Mouse (Mus musculus) skeletal muscle tissue, adult 2 months (tissue): ENCODE measurements around the gene Car4.

Experiments used
- DNase-seq: peaks from one replicate; pipeline ENCODE4 v3.0.0-alpha.2; 2012; ENCODE audit warnings: low read depth, low spot score

Car4 gene

DNA sequence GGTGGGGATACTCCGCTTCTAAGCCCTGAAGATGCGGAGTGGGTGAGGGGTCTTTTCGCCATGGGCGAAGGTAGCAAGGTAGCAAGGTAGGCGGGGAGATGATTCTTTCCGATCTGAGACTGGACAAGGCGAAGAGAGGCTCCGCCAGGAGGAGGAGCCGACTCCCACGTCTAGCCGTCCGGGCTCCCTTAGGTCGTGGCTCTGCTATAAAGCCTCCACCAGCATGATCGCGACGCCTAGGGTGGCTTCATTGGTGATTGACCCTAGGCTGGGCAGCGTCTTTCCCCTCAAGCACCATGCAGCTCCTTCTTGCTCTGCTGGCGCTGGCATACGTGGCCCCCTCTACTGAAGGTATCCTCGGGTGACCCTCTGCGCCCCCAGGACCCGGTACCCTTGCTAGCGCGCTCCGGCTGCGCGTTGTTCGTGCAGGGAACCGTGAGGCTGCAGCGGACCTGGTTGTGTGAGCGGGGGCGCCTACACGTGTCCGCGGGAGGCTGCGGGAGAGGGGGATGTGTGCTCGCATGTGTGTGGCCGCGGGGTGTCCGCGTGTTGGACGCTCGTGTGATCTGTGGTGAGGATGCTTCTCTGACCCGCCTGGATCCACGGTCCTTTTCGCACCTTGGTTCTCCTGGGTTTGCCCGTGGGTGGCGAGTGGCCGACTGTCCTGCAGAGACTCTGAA lies at the start of gene Car4:
TSS of gene Car4 (plus strand) at position 196 of the 680 bp plus-strand sequence.
- no peak for DNase-seq

- DNase-seq: no peak
Observed at GRCm38 (mm10) chr11:84908480-84908879, 49.1 kb upstream of the Car4 start.

DNA sequence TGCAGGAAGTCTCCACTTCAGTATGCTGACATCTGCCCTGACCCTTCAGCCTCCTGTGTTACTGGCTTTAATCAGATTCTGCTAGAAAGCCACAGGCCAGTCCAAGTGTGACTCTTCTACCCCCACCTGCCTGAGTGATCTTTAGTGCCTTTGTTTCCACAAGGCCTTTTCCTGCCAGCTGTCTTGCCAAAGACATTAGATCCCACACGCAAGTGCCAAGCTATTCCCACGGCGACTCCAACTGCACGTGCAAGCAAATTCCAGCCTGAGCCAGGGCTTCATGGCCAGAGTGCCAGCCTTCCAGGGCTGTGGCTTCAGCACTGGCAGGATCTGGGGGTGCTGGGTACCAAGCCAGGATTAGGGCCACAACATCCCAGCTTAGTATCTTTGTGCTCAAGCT lies 47.2 kb upstream of the Car4 start:
- DNase-seq: no peak

DNA sequence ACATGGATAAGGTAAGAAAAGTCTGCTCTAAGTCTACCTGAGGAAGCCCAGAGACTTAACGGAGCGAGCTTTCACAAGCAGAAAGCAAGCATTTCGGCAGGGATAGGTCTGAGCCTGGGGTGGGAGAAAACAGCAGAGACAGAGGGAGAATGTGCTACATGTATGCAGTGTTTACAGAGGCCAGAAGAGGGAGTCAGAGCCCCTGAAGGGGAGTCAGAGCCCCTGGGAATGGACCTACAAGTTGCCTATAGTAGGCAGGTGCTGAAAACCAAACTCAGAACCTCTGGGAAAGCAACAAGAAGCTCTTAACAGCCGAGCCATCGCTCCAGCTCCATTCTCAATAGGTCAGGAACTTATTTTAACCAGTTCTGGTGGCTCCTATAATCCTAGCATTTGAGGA lies 42.9 kb upstream of the Car4 start:
- no peak for DNase-seq

DNA sequence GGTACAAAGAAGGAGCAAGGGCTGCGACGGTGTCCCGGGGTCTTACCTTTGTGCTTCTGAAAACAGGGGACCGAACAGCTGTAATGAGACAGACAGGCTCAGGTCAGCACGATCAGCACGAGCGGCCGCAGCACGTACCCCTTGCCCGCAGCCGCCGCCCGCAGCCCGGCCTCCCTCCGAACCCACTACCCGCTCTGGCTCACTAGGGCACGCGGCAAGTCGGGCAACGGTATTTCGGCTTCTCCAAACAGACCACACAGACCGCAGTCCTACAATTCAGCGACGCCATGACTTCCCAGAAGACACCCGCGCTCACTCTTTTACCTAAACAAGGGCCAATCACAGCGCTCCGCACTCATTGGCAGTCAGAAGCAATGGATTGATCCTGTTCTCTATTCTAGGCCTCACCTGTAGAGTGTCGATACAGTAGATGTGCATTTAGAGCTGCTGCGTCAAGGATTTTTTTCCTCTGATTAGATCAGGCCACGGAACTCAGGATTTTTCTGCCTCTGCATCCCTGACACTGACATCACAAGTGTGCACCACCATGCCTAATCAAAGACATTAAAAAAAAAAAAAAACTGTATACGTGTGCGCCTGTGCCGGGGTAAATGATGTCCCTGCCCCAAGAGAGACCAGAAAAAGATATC lies 41.4 kb upstream of the Car4 start, which contains the start of gene Znhit3:
TSS of gene Znhit3 (minus strand) at position 314 of the 650 bp plus-strand sequence.
- peak; percentile 83 for DNase-seq

GRCm38 (mm10) chr11:84916703-84917300 lies 40.8 kb upstream of the Car4 start:
- DNase-seq: no peak

DNA sequence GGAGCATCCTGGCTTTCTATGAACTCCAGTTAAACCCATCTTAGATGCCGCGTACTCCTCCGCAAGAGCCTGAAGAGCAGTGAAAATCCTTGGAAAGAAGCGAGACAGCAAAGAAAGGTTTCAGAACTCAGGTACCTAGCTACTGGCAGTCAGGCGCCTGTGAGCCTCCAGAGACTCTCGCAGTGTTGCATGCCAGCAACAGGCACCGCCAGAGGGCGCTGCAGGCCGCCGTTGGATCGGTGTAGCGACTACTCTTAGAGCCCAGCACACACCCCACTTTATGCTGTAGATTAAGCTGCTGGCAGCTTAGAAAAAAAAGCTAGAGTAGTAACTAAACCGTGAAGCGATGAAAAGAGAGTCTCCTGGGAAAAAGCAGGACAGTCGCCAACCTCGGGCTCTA lies 39.2 kb upstream of the Car4 start:
- peak; percentile 65 for DNase-seq

- no peak for DNase-seq
Observed at GRCm38 (mm10) chr11:84919276-84919675, 38.3 kb upstream of the Car4 start.

- no peak for DNase-seq
Observed at GRCm38 (mm10) chr11:84919951-84920350, 37.6 kb upstream of the Car4 start.

DNA sequence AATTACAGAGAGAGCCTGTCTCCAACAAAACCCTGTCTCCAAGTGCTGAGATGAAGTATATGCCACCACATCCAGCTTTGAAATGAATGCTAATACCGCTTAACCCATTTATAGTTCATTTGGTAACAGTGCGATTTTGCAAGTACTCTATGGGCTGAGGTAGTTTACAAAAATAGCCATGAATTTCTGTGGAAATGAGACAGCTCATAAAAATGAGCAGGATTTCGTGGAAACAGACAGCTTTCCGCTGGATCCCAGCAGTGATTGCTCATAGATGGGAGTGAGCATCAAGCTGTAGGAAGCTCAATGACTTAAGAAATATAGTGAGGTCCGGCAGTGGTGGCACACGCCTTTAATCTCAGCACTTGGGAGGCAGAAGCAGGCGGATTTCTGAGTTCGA lies 36.6 kb upstream of the Car4 start:
- no peak for DNase-seq

DNA sequence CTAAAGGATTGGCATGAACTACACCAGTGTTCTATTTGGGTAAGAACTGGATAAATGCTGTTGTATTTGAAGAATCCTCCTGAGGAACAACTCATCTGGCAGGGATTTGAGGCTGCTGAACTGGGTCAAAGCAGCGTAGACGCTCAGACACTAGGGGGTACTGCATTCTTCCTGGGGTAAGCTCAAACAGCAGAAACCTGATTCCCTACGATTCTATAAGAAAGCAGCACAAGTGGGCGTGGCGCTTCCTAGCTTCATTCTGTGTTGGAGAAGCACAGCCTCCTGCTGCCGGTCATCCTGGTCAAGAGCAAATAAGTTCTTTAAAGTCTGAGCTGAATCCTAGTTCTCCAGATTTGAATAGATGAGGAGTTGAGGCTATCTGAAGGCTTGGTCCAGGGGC lies 25.3 kb upstream of the Car4 start:
- no peak for DNase-seq

DNA sequence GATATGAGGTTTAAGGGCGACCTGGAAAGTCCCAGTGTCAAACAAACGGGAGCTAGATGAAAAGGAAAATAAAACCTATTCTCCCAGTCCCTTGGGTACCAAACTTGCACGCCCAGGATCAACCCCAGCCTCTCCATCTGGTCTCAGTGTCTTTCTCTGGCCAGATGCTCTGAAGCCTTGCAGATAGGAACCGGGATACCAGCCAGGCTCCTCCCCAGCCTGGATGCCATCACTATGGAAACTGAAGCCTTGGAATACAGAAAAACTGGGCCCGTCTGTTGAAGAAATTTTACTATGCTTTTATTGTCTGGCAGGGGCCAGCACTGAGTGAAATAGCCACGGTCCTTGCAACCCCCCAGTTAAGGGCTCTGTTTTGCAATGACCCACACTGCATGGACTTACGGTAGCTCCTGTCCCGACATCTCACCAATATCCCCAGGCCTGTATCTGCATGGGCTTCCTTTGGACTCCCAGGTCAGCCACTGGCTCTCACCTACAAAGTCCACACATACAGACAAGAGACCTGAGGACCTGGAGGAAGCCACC lies 18.0 kb upstream of the Car4 start:
- no peak for DNase-seq

DNA sequence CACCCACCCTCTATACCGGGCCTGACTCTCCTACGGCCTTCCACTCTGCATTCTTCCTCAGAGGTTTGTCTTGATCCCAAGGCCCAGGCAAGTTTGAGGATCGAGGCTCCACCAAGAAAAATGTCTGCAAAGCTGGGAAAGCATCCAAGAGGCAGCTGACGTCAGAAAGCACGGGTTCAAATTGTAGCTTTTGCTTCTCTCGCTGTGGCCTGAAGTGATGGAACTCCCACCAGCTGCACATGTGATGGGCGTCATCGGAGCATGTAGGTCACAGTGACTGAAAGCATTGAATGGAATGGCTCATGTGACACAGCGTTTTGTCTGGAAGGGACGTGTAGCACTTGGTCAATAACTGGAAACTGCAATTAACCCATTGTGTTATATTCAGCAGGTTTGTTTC lies 17.4 kb upstream of the Car4 start:
- no peak for DNase-seq

DNA sequence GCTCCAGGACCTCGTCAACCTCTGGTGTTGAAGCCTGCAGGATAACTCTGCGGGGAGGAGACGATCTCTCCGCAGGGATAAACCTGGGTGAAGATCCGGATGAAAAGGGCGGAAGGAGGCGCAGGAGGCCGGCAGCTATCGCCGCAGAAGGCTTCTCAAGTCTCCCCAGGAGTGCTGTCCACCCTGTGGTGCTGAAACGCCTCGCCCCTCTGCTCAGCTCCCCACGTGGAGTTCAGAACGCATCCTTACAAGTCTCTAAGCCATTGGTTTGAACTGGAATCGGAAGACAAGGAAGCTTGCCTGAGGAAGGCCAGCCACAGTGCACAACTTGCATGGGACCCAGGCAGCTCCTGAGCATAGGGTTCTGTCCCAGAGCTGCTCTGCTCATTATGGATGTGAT lies 13.6 kb upstream of the Car4 start:
- no peak for DNase-seq

DNA sequence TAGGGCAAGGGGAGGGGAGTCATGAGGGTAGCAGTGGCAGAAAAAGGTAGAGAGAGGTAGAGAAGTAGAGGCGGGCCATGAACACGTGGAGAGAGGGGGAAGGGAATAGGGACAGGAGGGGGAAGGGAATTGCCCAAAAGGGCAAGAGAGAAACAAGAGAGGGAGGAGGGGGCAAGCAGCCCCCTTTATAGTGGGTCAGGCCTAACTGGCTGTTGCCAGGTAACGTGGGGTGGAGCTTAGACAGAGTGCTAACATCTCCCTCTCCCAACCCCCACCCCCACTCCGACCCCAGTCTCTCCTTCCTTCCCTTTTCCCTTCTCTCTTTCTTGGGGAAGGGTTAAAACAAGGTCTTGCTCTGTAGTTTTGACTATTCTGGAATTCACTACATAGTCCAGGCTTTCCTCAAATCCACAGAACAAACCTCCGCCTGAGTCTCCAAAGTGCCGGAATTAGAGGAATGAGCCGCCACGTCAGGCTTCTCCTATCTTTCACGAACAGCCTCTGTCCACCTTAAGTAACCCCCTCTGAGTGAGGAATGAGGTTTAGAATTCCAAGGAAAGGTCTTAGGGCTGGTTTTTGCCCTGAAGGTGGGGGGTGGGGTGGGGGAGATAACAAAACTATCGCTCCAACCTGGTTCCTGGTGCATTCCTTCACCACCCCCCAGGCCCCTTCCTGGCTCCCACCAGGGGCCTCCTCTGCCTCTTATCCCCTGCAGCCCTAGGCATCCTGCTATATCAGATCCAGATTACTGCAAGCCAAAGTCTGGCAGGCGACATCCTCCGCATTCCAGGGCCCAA lies 12.7 kb upstream of the Car4 start:
- DNase-seq: no peak

DNA sequence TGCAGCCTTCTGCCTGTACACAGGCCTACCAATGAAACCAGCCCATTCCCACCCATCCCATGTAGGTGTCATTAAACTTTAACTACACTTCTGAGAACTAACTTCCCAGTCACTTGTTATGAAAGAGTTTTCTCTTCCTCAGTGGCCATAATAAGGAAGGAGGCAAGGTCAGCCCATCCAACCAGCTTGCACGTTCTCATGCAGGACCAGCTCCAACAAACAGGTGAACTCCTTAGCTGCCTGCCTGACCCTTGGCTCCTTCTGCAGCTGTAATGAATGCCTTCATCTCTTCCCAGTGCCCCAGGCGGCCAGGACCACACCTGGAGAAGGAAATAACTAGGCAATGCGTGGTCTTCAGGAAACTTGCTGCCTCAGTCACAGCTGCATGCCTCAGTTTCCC lies 11.7 kb upstream of the Car4 start:
- DNase-seq: no peak

- DNase-seq: no peak
Observed at GRCm38 (mm10) chr11:84947206-84947605, 10.4 kb upstream of the Car4 start.

DNA sequence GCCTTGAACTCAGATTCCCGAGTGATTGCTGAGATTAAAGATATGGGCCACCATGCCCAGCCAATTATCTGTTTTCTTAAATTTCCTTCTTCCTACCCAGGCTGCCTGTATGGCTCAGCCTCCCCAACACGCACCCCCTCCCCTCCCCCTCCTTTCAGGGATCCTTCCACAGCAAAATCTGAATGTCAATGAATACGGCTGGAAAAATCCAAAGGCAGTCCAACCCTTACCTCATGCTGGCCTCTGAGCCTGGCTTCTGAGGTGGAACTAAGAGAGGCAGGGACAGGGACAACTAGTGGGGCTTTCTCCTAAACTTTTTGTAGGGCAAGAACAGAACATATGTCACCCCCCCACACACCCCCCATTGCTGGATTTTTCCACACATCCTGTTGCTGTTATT lies 9.5 kb upstream of the Car4 start:
- no peak for DNase-seq

DNA sequence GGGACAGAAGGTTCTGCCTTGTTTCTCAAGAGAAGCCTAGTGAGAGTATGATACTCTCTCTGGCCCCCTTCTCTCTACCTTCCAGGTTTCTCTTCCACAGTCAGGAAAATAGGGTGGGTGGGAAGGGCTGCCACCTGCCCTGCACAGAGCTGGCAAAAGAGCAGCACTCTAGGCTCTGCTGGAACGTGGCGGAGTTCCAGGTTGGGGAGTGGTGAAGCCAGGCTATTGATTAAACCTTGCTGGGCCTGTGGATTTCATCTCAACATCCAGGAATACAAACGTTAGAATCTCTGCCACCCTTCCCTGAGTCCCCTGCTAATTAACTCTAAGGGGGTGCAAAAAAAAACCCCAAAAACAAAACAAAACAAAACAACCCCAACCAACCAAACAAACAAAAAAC lies 9.1 kb upstream of the Car4 start:
- no peak for DNase-seq

DNA sequence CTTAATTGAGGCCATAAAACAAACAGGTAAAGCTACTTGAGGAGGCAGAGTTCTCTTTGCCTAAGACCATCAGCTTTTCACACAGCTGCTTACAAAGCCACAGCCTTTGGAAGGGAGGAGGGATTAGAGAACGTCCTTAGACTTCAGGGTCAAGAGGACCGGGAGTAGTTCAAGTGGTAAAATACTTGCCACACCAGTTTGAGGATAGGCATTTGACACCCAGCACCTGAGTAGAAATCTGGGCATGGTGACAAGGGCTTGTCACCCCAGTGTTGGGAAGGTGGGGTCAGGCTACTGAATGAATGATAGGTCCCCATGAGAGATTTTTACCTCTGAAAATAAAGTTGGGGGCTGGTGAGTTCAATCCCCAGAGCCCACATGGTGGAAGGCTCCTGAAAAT lies 5.0 kb upstream of the Car4 start:
- no peak for DNase-seq

GRCm38 (mm10) chr11:84956400-84956799 lies 1.2 kb upstream of the Car4 start:
- DNase-seq: no peak

DNA sequence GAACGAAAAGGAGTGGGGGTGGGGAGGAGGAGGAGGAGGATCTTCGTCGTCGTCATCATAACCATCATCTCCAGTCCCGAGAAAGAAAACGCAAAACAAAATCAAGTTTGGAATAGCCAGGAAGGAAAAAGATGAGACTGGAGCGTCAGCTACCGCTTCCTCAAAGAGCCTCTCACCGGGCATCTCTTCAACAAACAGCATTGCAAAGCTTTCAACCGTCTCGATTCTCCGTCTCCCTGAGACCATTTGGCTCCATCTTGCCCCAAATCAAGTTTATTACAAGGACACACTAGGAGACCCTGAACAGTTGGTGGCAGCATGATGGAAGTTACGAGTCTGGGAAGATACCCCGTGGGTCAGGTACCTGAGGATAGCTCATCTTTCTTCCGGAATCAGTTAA lies 415 bp upstream of the Car4 start:
- no peak for DNase-seq
